Mouse (Mus musculus) neural tube, embryonic 15.5 days (tissue): Measurements from ENCODE around the gene Sh2d3c. TPM values are rescaled to one million over a fixed set of nuclear protein-coding genes. Genes with fewer than 3 reads are reported as not detected.

Source experiments
- microRNA counts: library from miRNA; unstranded; fragments of <30 nt; microRNA quantifications from one replicate; lab custom pipeline; 2016
- microRNA-seq: library from miRNA; unstranded; fragments of <30 nt; microRNA quantifications from one replicate; pipeline ENCODE4, GENCODE M21; 2017
- polyA plus RNA-seq: library from polyadenylated mRNA; unstranded; fragments of >200 nt; fragmentation: Nextera tagmentation; extraction: Ambion mirVana; gene quantifications from 2 replicates; pipeline ENCODE4 v1.2.1, GENCODE M21; 2015

Sh2d3c gene
- polyA plus RNA-seq, 1 experiment from 2014 or later = 50.1 TPM

MicroRNA genes within 50 kb of the gene (microRNA counts, 519-probe panel; counts per million panel counts)
- microRNA mmu-miR-2861 (lab: Ali Mortazavi, UCI) = 1,258 counts per million, percentile 9 among the panel's probes with 10 or more counts

Small RNA genes lying within 50 kb of the gene (microRNA-seq; reads per million reads assigned to microRNA genes)
- gene Gm47291 = not detected
- not detected for gene Mir2861
- not detected for gene Mir3960
- gene Mir8093 = not detected

Other genes with a start within 250 kb of the Sh2d3c start
- gene Fam102a, start 185.7 kb upstream of the Sh2d3c start, polyA plus RNA-seq = 6.7 and 7.0 TPM in 2 replicates
- gene Dpm2, start 150.2 kb upstream of the Sh2d3c start, polyA plus RNA-seq = 141 and 147 TPM in 2 replicates
- gene Pip5kl1, start 146.3 kb upstream of the Sh2d3c start, polyA plus RNA-seq = 16.3 and 17.8 TPM in 2 replicates
- 0.59 and 0.99 TPM in 2 replicates for gene 9430097D07Rik, start 145.4 kb upstream of the Sh2d3c start, polyA plus RNA-seq
- gene St6galnac4, start 134.0 kb upstream of the Sh2d3c start, polyA plus RNA-seq = 43.9 and 44.6 TPM in 2 replicates
- 13.5 and 14.4 TPM in 2 replicates for gene St6galnac6, start 121.3 kb upstream of the Sh2d3c start, polyA plus RNA-seq
- 88.5 and 103 TPM in 2 replicates for gene Ak1, start 99.3 kb upstream of the Sh2d3c start, polyA plus RNA-seq
- 29.6 and 40.5 TPM in 2 replicates for gene Eng, start 74.5 kb upstream of the Sh2d3c start, polyA plus RNA-seq
- gene Fpgs, start 16.9 kb upstream of the Sh2d3c start, polyA plus RNA-seq = 19.3 and 20.6 TPM in 2 replicates
- gene Cdk9, start 8.0 kb upstream of the Sh2d3c start, polyA plus RNA-seq = 63.0 and 82.4 TPM in 2 replicates
- gene 6330409D20Rik, start 20.0 kb downstream of the Sh2d3c start, polyA plus RNA-seq = 2.9 and 3.6 TPM in 2 replicates
- 54.4 and 60.6 TPM in 2 replicates for gene Tor2a, start 36.2 kb downstream of the Sh2d3c start, polyA plus RNA-seq
- gene Ttc16, start 54.6 kb downstream of the Sh2d3c start, polyA plus RNA-seq = 0.50 and 0.70 TPM in 2 replicates
- 6.1 and 7.5 TPM in 2 replicates for gene Ptrh1, start 54.7 kb downstream of the Sh2d3c start, polyA plus RNA-seq
- gene Cfap157, start 63.4 kb downstream of the Sh2d3c start, polyA plus RNA-seq = 1.1 and 2.1 TPM in 2 replicates
- gene Stxbp1, start 126.2 kb downstream of the Sh2d3c start, polyA plus RNA-seq = 276 and 315 TPM in 2 replicates
- gene Fam129b, start 155.1 kb downstream of the Sh2d3c start, polyA plus RNA-seq = 30.7 and 34.7 TPM in 2 replicates
- gene Rpl12, start 240.5 kb downstream of the Sh2d3c start, polyA plus RNA-seq = 104 and 116 TPM in 2 replicates
- 22.0 and 23.5 TPM in 2 replicates for gene Lrsam1, start 240.6 kb downstream of the Sh2d3c start, polyA plus RNA-seq